Mouse (Mus musculus) gastrocnemius, postnatal 36 days (tissue): ENCODE measurements around the gene Spaar. TPM values are rescaled to one million over a fixed set of nuclear protein-coding genes. Genes with fewer than 3 reads are reported as not detected.
"Not testable (repeated sequence)": the region's sequence is repeated elsewhere in the genome, so short reads cannot be mapped to it uniquely, and the experiment has no call there.

Experiments
- DNase-seq, 2 experiments: peaks; one replicate each; pipeline ENCODE4 v3.0.0; 2022
- intact Hi-C: fragments of 180-260 bp; cut with DNase I; formaldehyde crosslinking; loops from one replicate; pipeline ENCODE4 v1.15.1; 2025
- total RNA-seq, 2 experiments: library from RNA; stranded (reverse); gene quantifications; 2 replicates each; pipeline ENCODE4 v1.2.3; 2021

The Spaar gene
- total RNA-seq, 2 experiments from 2014 or later = 1.3 to 1.5 TPM

DNA sequence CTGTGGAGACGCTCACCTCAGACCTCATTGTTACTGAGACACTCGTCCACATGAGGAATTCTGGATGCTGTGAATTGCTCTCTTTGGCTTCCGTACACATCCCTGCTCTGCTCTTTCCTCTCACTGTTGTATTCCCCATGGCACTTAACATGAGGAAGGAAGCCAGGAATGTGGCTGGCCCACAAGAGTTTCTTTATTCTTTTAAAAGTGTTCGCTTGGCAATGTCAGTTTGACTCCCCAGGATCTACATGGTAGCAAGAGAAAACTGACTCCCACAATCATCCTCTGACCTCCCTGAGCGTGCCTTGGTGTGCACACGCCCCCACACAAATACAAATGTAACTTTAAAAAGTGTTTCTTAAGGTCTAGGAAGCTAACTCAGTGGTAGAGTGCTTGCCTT, 41.8 kb downstream of the Spaar start:
- intact Hi-C loops = no loop called here
- DNase-seq = no peak

- intact Hi-C loops = no loop called here
- DNase-seq = no peak
These were observed 42.5 kb downstream of the Spaar start for GRCm38 (mm10) chr4:43772304-43772703.

- intact Hi-C loops = no loop called here
These were observed 65.5 kb downstream of the Spaar start for GRCm38 (mm10) chr4:43795296-43795695.

GRCm38 (mm10) chr4:43795844-43796243, 66.0 kb downstream of the Spaar start:
- DNase-seq, intact Hi-C loops: not testable (repeated sequence)

More at GRCm38 (mm10) chr4:43795296-43795695, 65.5 kb downstream of the Spaar start:
- no peak for DNase-seq

GRCm38 (mm10) chr4:43798936-43799335, 69.1 kb downstream of the Spaar start:
- no peak for DNase-seq
- intact Hi-C loops = no loop called here

Other genes with a start within 250 kb of the Spaar start
- not detected for gene Sit1, start 246.3 kb upstream of the Spaar start, total RNA-seq
- gene Ccdc107, start 237.1 kb upstream of the Spaar start, total RNA-seq = 10 to 100 TPM; 19.8 to 22.4 TPM
- under 1 TPM in 1 of 2 experiments, not detected in 1; 0.32 TPM for gene Arhgef39, start 230.3 kb upstream of the Spaar start, total RNA-seq
- 1 to 10 TPM; 3.4 to 4.4 TPM for gene Car9, start 223.1 kb upstream of the Spaar start, total RNA-seq
- gene Tpm2, start 206.3 kb upstream of the Spaar start, total RNA-seq = 1,000 to 10,000 TPM; 6,166 to 7,572 TPM
- gene Creb3, start 167.7 kb upstream of the Spaar start, total RNA-seq = 10 to 100 TPM; 31.5 to 38.3 TPM
- gene Tln1, start 167.3 kb upstream of the Spaar start, total RNA-seq = 10 to 100 TPM; 53.6 to 55.2 TPM
- gene Rgp1, start 151.3 kb upstream of the Spaar start, total RNA-seq = 10 to 100 TPM; 17.6 to 20.7 TPM
- gene Gba2, start 151.2 kb upstream of the Spaar start, total RNA-seq = 1 to 10 TPM; 3.9 to 6.1 TPM
- gene Msmp, start 145.5 kb upstream of the Spaar start, total RNA-seq = under 1 TPM in 1 of 2 experiments, not detected in 1; 0.49 TPM
- gene Npr2, start 98.1 kb upstream of the Spaar start, total RNA-seq = 10 to 100 TPM; 28.1 to 38.4 TPM
- not detected for gene Spag8, start 76.4 kb upstream of the Spaar start, total RNA-seq
- 10 to 100 TPM; 35.3 to 38.4 TPM for gene Hint2, start 73.6 kb upstream of the Spaar start, total RNA-seq
- gene Tmem8b, start 61.1 kb upstream of the Spaar start, total RNA-seq = 1 to 10 TPM; 8.9 to 9.7 TPM
- under 1 TPM; 0.17 to 0.18 TPM for gene Fam221b, start 60.9 kb upstream of the Spaar start, total RNA-seq
- gene Olfr70, start 29.2 kb upstream of the Spaar start, total RNA-seq = not detected
- not detected for gene Olfr71, start 19.8 kb upstream of the Spaar start, total RNA-seq
- gene Hrct1, start 2.8 kb upstream of the Spaar start, total RNA-seq = 1 to 10 TPM; 1.2 to 2.0 TPM
- not detected for gene Olfr159, start 41.0 kb downstream of the Spaar start, total RNA-seq
- not detected for gene Olfr156, start 93.9 kb downstream of the Spaar start, total RNA-seq
- gene Olfr157, start 110.2 kb downstream of the Spaar start, total RNA-seq = not detected
- gene Olfr155, start 121.5 kb downstream of the Spaar start, total RNA-seq = not detected
- gene Reck, start 145.5 kb downstream of the Spaar start, total RNA-seq = 1 to 10 TPM; 2.2 to 2.5 TPM
- 1 to 10 TPM; 2.4 to 3.0 TPM for gene Glipr2, start 227.4 kb downstream of the Spaar start, total RNA-seq